Mouse (Mus musculus) thymus, postnatal 36 days (tissue): ENCODE measurements around the gene Tnn.

Experiments used
- DNase-seq, 2 experiments: peaks; one replicate each; pipeline ENCODE4 v3.0.0; 2022; ENCODE audit warnings: mixed read lengths in 2 of 2

Gene Tnn

DNA sequence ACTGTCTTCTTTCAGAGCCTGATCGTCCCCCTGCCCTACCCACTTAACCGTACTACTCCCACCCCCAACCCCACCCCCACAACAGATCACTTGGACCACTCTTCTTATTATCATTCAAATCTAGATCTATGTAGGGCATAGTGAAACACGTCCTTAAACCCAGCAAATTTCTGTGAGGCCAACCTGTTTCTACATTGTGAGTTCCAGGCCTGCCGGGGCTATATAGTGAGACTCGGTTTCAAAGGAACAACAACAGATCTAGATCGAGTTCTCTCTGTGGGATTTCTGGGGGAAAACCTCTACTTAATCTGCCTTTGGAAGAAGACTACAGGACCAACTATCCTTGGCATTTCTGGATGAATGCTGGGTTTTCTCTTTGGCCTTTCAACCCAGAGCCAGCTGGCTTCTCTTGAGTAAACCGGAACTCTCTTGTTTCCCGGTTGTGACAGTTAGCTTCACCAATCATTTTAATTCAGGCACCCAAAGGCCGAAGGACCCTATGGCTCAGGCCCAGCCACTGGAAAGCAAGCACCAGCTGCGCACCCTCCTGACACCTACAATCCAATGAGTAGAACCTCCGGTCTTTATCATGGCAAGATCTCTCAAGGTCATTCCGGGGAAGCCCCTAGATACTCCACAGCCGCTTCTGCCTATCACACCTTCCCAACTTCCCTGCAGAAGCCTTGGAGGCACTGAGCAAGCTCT is 110.0 kb downstream of the Tnn start:
- DNase-seq, result no peak

DNA sequence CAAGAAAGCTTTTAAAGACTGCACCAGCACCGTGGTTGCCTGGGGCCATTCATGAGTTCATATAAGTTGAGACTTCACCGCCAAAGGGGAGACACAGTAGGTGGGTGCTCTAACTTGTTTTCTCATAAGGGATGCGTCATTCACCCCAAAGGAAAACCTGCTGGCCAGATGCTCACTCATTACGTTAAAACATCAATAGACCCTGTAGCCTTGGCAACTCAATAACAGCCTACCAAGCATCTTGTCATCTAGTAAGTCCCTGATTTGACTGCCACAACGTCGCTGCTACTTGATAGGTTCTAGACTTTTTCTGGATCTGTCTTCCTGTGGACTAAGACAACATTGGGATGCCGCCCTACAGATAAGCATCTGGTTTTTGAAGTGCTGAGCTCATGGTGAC is 111.0 kb downstream of the Tnn start:
- DNase-seq, result no peak

DNA sequence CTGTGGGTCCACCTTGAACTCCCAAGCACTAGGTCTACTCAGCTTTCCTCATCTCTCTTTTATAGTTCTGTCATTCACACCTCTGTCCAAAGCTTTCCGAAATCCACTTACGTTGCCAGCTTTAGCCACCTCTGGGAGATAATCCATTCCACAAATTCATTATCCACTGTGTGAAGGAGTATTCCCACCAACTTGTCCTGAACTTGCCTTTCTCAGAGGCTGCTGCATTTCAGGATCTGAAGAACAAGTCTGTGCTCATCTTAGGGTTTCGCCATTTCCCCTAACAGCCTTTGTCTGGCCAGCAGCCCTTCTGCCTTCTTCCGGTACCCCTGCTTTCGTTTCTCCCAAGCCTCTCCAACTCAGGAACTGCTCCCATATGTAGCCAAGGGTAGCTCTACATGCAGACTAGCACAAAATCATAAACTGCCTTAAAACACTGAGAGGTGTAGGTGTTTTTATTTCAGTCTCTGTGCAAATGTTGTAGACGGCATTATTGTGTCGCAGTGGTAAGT is 112.1 kb downstream of the Tnn start:
- DNase-seq, result no peak

DNA sequence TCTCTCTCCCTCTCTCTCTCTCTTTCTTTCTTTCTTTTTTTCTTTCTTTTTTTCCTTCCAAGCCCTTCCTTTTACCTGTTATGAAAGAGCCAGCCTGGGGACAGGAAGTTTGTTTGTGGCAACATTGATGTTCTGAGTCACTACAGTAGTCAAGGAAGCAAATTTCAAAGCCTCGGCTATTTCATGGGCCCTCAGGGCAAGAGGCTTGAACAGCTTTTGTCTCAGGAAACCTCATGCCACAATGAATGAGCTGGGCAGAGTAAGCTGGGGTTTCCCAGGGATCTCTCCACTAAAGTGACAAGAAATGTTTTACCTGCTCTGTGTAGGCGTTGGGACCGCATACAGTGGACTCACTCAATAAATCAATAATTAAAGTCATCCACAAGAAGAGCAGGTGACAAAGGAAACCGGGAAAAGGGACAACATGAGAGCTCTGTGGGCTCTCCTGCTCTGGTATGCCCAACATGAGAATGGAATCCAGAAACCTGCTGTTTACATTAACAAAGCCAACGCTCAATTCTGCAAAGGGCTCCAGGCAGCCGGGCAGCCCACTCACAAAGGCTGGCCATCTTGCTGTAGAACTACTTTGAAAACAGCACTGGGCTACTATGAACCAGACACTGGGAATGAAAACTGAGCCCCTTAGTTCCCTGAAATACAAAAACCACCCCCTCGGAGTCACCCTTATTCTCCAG is 113.3 kb downstream of the Tnn start:
- DNase-seq, result no peak

DNA sequence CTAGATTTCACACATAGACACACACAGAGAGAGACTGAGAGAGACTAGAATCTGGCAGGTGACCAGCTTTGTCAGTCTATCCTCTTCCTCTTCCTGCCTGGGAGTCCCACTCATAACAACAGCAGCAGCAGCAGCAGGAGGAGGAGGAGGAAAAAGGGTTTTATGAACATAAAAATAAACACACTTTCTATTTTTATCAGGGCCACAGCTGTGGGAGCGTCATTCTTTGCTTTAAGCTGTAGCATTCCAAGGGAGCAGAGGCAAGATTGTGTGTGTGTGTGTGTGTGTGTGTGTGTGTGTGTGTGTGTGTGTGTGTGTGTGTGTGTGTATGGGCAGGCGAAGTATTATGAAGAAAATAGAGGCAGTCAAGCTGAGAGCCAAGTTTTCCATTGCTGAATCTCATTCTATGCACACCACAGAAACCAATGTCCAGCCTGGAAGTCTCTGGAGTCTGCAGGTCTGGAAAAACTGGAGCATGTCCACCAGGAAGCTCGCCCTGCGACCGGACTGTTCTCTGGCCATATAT is 116.3 kb downstream of the Tnn start:
- no peak for DNase-seq

DNA sequence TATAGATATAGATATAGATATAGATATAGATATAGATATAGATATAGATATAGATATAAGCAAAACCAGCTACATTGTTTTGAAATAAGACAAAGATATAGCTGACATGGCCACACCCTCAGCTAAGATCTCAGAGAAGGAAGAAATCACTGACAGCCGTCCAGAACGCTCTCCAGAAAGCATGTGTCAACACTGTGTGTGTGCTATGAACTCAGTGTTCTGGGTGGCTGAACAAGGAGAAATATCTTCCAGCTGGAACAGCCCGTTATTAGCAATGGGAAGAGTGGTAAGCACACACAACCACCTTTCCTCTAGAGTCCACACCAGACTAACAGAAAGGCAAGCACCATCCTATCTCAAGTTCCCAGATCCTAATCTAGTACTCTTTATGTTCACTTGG is 117.8 kb downstream of the Tnn start:
- no peak for DNase-seq
